Mouse (Mus musculus) CH12.LX (cell line): ENCODE data around the gene Entpd5. TPM values are rescaled to one million over a fixed set of nuclear protein-coding genes. Genes with fewer than 3 reads are reported as not detected.

ENCODE experiments used
- DNase-seq: peaks from one replicate; pipeline ENCODE4 v3.0.0-alpha.2; 2013; ENCODE audit errors: extremely low read depth
- H3K27ac ChIP-seq: 2 replicates; pipeline ENCODE4 v1.5.1; 2012; ENCODE audit warnings: low read depth, mild to moderate bottlenecking, control low read depth, moderate library complexity; ENCODE audit not compliant: insufficient read depth
- H3K27me3 ChIP-seq: replicated peaks from 2 replicates; pipeline ENCODE3; 2012; ENCODE audit warnings: inconsistent platforms
- H3K36me3 ChIP-seq, 2 experiments: replicated peaks in 1 of 2; 2 replicates each; pipeline versions ENCODE3 to v1.6.1; 2012; ENCODE audit warnings: inconsistent platforms in 1 of 2, low read length in 1 of 2, mild to moderate bottlenecking in 1 of 2, mixed read lengths in 1 of 2, moderate library complexity in 1 of 2; ENCODE audit not compliant: control insufficient read depth in 1 of 2, insufficient read depth in 1 of 2
- H3K4me1 ChIP-seq, 2 experiments: 2 replicates each; pipeline ENCODE4 v1.6.1; 2012; ENCODE audit warnings: inconsistent platforms in 1 of 2, moderate library complexity in 1 of 2; ENCODE audit not compliant: insufficient read depth in 2 of 2, control insufficient read depth in 1 of 2
- H3K4me2 ChIP-seq: 2 replicates; pipeline ENCODE4 v1.6.1; 2012; ENCODE audit warnings: low read depth, mild to moderate bottlenecking, control low read depth; ENCODE audit not compliant: poor library complexity, insufficient read depth, severe bottlenecking
- H3K4me3 ChIP-seq, 3 experiments: fragments of 150-350 bp in 1 of 3; sonication (generic) in 1 of 3; replicated peaks in 1 of 3; 2 replicates each; pipeline versions ENCODE3 to v1.5.1; 2011 to 2012; ENCODE audit warnings: low read depth in 2 of 3, low read length in 2 of 3, mild to moderate bottlenecking in 2 of 3, moderate library complexity in 2 of 3, control low read depth in 1 of 3, improper control_type of control experiment in 1 of 3, inconsistent platforms in 1 of 3, mixed read lengths in 1 of 3; ENCODE audit not compliant: poor library complexity in 1 of 3
- H3K79me2 ChIP-seq: replicated peaks from 2 replicates; pipeline ENCODE4 v1.6.1; 2012; ENCODE audit warnings: mild to moderate bottlenecking, moderate library complexity; ENCODE audit not compliant: control insufficient read depth, poor library complexity, insufficient read depth, severe bottlenecking; ENCODE audit errors: extremely low read depth
- H3K9ac ChIP-seq: 2 replicates; pipeline ENCODE4 v1.6.1; 2012; ENCODE audit warnings: low read depth, mild to moderate bottlenecking, control low read depth, moderate library complexity; ENCODE audit not compliant: insufficient read depth
- H3K9me3 ChIP-seq: replicated peaks from 2 replicates; pipeline ENCODE3; 2012; ENCODE audit warnings: low read length, inconsistent platforms, mixed read lengths
- CHD1 ChIP-seq: IDR thresholded peaks from 2 replicates; pipeline ENCODE4 v1.6.1; 2012; ENCODE audit warnings: low read depth, low read length, improper control_type of control experiment, inconsistent platforms
- CHD2 ChIP-seq: IDR thresholded peaks from 2 replicates; pipeline ENCODE4 v1.6.1; 2011; ENCODE audit warnings: low read length, improper control_type of control experiment
- E2F4 ChIP-seq: IDR thresholded peaks from 2 replicates; pipeline ENCODE4 v1.6.1; 2011; ENCODE audit warnings: low read depth, low read length, improper control_type of control experiment; ENCODE audit not compliant: insufficient replicate concordance
- GABPA ChIP-seq: IDR thresholded peaks from 2 replicates; pipeline ENCODE4 v1.6.1; 2012; ENCODE audit warnings: low read depth, low read length, improper control_type of control experiment, inconsistent platforms; ENCODE audit not compliant: insufficient replicate concordance
- HCFC1 ChIP-seq: IDR thresholded peaks from 2 replicates; pipeline ENCODE4 v1.6.1; 2012; ENCODE audit warnings: low read depth, mild to moderate bottlenecking, inconsistent platforms, low read length, improper control_type of control experiment
- JUN ChIP-seq: IDR thresholded peaks from 2 replicates; pipeline ENCODE4 v1.6.1; 2011; ENCODE audit warnings: low read depth, mild to moderate bottlenecking, low read length, improper control_type of control experiment, moderate library complexity; ENCODE audit not compliant: insufficient read depth
- JUND ChIP-seq: conservative IDR thresholded peaks from 2 replicates; pipeline ENCODE4 v1.6.1; 2011; ENCODE audit warnings: low read depth, low read length, improper control_type of control experiment
- MAX ChIP-seq: IDR thresholded peaks from 2 replicates; pipeline ENCODE4 v1.6.1; 2011; ENCODE audit warnings: low read length, improper control_type of control experiment
- MEF2A ChIP-seq: IDR thresholded peaks from 2 replicates; pipeline ENCODE4 v1.6.1; 2014; ENCODE audit warnings: low read depth, mild to moderate bottlenecking, inconsistent platforms, low read length, improper control_type of control experiment, borderline replicate concordance
- MXI1 ChIP-seq: IDR thresholded peaks from 2 replicates; pipeline ENCODE4 v1.6.1; 2011; ENCODE audit warnings: mild to moderate bottlenecking, low read depth, low read length, improper control_type of control experiment
- NELFE ChIP-seq: IDR thresholded peaks from 2 replicates; pipeline ENCODE4 v1.6.1; 2011; ENCODE audit warnings: low read depth, low read length, improper control_type of control experiment
- NRF1 ChIP-seq: IDR thresholded peaks from 2 replicates; pipeline ENCODE4 v1.6.1; 2014; ENCODE audit warnings: low read depth, mild to moderate bottlenecking, inconsistent platforms, low read length, improper control_type of control experiment, moderate library complexity
- PAX5 ChIP-seq: IDR thresholded peaks from 2 replicates; pipeline ENCODE4 v1.6.1; 2012; ENCODE audit warnings: low read length, inconsistent platforms, mixed read lengths
- POLR2A ChIP-seq: IDR thresholded peaks from 2 replicates; pipeline ENCODE4 v1.6.1; 2011; ENCODE audit warnings: low read depth, mild to moderate bottlenecking, improper control_type of control experiment, low read length
- POLR2AphosphoS2 ChIP-seq: IDR thresholded peaks from 2 replicates; pipeline ENCODE4 v1.6.1; 2011; ENCODE audit warnings: low read depth, low read length, improper control_type of control experiment
- RAD21 ChIP-seq: IDR thresholded peaks from 2 replicates; pipeline ENCODE4 v1.6.1; 2011; ENCODE audit warnings: low read depth, mild to moderate bottlenecking, low read length, improper control_type of control experiment, moderate library complexity
- RCOR1 ChIP-seq: conservative IDR thresholded peaks from 2 replicates; pipeline ENCODE4 v1.6.1; 2012; ENCODE audit warnings: low read depth, mild to moderate bottlenecking, inconsistent platforms, low read length, improper control_type of control experiment
- SIN3A ChIP-seq: IDR thresholded peaks from 2 replicates; pipeline ENCODE4 v1.6.1; 2012; ENCODE audit warnings: low read length, improper control_type of control experiment, inconsistent platforms
- SMC3 ChIP-seq: IDR thresholded peaks from 2 replicates; pipeline ENCODE4 v1.6.1; 2011; ENCODE audit warnings: low read depth, low read length, improper control_type of control experiment
- TBP ChIP-seq: conservative IDR thresholded peaks from 2 replicates; pipeline ENCODE4 v1.6.1; 2011; ENCODE audit warnings: low read depth, low read length, improper control_type of control experiment
- UBTF ChIP-seq: IDR thresholded peaks from 2 replicates; pipeline ENCODE4 v1.6.1; 2012; ENCODE audit warnings: low read depth, mild to moderate bottlenecking, inconsistent platforms, low read length, improper control_type of control experiment, moderate library complexity
- USF1 ChIP-seq: IDR thresholded peaks from 2 replicates; pipeline ENCODE4 v1.6.1; 2014; ENCODE audit warnings: low read depth, mild to moderate bottlenecking, inconsistent platforms, low read length, improper control_type of control experiment
- ZC3H11A ChIP-seq: IDR thresholded peaks from 2 replicates; pipeline ENCODE4 v1.6.1; 2012; ENCODE audit warnings: low read depth, mild to moderate bottlenecking, inconsistent platforms, low read length, improper control_type of control experiment
- ZMIZ1 ChIP-seq: IDR thresholded peaks from 2 replicates; pipeline ENCODE4 v1.6.1; 2012; ENCODE audit warnings: low read depth, mild to moderate bottlenecking, inconsistent platforms, low read length, improper control_type of control experiment
- ZNF384 ChIP-seq: IDR thresholded peaks from 2 replicates; pipeline ENCODE4 v1.6.1; 2012; ENCODE audit warnings: low read depth, low read length, improper control_type of control experiment, inconsistent platforms
- dilution Hi-C: fragments of 300-500 bp; cut with MboI; formaldehyde crosslinking; loops from 2 replicates; pipeline ENCODE4 v1.14.3; 2020; ENCODE audit warnings: low sequenced_read_pairs; ENCODE audit not compliant: extremely low pct_unique_long_range_greater_than_20kb, extremely low pct_ligation_motif_present
- in situ Hi-C: fragments of 300-500 bp; cut with MboI; formaldehyde crosslinking; loops from 3 replicates; pipeline ENCODE4 v1.14.3; 2019; ENCODE audit warnings: low sequenced_read_pairs, low pct_ligation_motif_present, low pct_unique_long_range_greater_than_20kb, mixed read lengths
- polyA plus RNA-seq: library from polyadenylated mRNA; unstranded; fragments of >175 nt; gene quantifications from 2 replicates; pipeline ENCODE4 v1.2.1, GENCODE M21; 2012; ENCODE audit warnings: low read depth; ENCODE audit not compliant: insufficient read length
- total RNA-seq, 2 experiments: library from RNA; depleted of rRNA; stranded (reverse); fragments of 300-350 nt in 1 of 2; fragments of >200 nt in 1 of 2; gene quantifications; 2 replicates each; pipeline ENCODE4 v1.2.3; 2012 to 2014

Gene Entpd5
- total and polyA plus RNA-seq, 3 experiments: 4.2 to 5.7 (median 5.3) TPM

- dilution Hi-C loops: no loop called here
- peaks cover 11 to 22% of the 10 kb centered on the region in 2 experiments for H3K4me1 ChIP-seq
Measured at GRCm38 (mm10) chr12:84392681-84393080, 16.1 kb downstream of the Entpd5 start.

GRCm38 (mm10) chr12:84390336-84390735, 18.5 kb downstream of the Entpd5 start:
- H3K4me3 ChIP-seq: no peak overlapping the region
- dilution Hi-C loops: no loop called here
- H3K9ac ChIP-seq: no peak overlapping the region
- H3K79me2 ChIP-seq: no peaks in the 10 kb centered on the region
- H3K4me2 ChIP-seq: no peak overlapping the region
- H3K36me3 ChIP-seq: no peaks in the 10 kb centered on the region
- no peak for DNase-seq
- no peaks in the 10 kb centered on the region for H3K9me3 ChIP-seq
- H3K27ac ChIP-seq: no peak overlapping the region
- no peak for TF ChIP-seq ZNF384
- TF ChIP-seq, all 38 proteins: peak for 0
- Histone ChIP-seq H3K4me1 (peaks cover 11 to 17% of the 10 kb centered on the region in 2 experiments), H3K27me3 (no peaks in the 10 kb centered on the region)
- in situ Hi-C loops: no loop called here

More at GRCm38 (mm10) chr12:84392681-84393080, 16.1 kb downstream of the Entpd5 start:
- DNase-seq: no peak
- Histone ChIP-seq H3K27me3 (no peaks in the 10 kb centered on the region), H3K9me3 (no peaks in the 10 kb centered on the region), H3K27ac (no peak overlapping the region), H3K4me2 (no peak overlapping the region), H3K9ac (no peak overlapping the region), H3K36me3 (no peaks in the 10 kb centered on the region), H3K79me2 (no peaks in the 10 kb centered on the region), H3K4me3 (no peak overlapping the region)
- TF ChIP-seq MXI1: no peak
- TF ChIP-seq PAX5: no peak
- TF ChIP-seq POLR2AphosphoS2: no peak
- TF ChIP-seq UBTF: no peak
- no peak for TF ChIP-seq CHD1
- no peak for TF ChIP-seq HCFC1
- no peak for TF ChIP-seq E2F4
- no peak for TF ChIP-seq USF1
- in situ Hi-C loops: no loop called here

GRCm38 (mm10) chr12:84388774-84389400, 19.9 kb downstream of the Entpd5 start:
- dilution Hi-C loops (no loop called here), in situ Hi-C loops (no loop called here)
- H3K4me3 ChIP-seq: no peak overlapping the region
- H3K79me2 ChIP-seq: no peaks in the 10 kb centered on the region
- H3K27ac ChIP-seq: no peak overlapping the region
- H3K4me1 ChIP-seq: peaks cover 11 to 17% of the 10 kb centered on the region in 2 experiments
- peak; percentile 51 for DNase-seq
- H3K9me3 ChIP-seq: no peaks in the 10 kb centered on the region
- no peak overlapping the region for H3K9ac ChIP-seq
- no peaks in the 10 kb centered on the region for H3K36me3 ChIP-seq
- no peaks in the 10 kb centered on the region for H3K27me3 ChIP-seq
- peak overlapping the region; percentile 40 for H3K4me2 ChIP-seq
- TF ChIP-seq HCFC1: peak; percentile 67
- no peak for TF ChIP-seq ZMIZ1
- no peak for TF ChIP-seq TBP
- no peak for TF ChIP-seq SMC3
- peak; percentile 20; the same call in 1 of the 2 replicates for TF ChIP-seq MAX
- TF ChIP-seq RAD21: no peak
- TF ChIP-seq POLR2AphosphoS2: no peak
- no peak for TF ChIP-seq SIN3A
- 0 out of 2 replicates have a peak, but pooled peaks have one; percentile 29 for TF ChIP-seq NELFE
- TF ChIP-seq CHD2: peak; percentile 69
- TF ChIP-seq ZNF384: peak; percentile 66; the same call in 1 of the 2 replicates
- TF ChIP-seq CHD1: no peak
- no peak for TF ChIP-seq JUN
- TF ChIP-seq RCOR1: no peak
- no peak for TF ChIP-seq USF1
- no peak for TF ChIP-seq NRF1
- TF ChIP-seq JUND: no peak
- TF ChIP-seq MXI1: no peak
- TF ChIP-seq POLR2A: peak; percentile 36; the same call in 1 of the 2 replicates
- TF ChIP-seq MEF2A: no peak
- no peak for TF ChIP-seq ZC3H11A
- no peak for TF ChIP-seq GABPA
